Mouse (Mus musculus): Measurements from ENCODE around the gene Taco1. TPM values are rescaled to one million over a fixed set of nuclear protein-coding genes. Genes with fewer than 3 reads are reported as not detected.

Taco1 gene
- polyA plus RNA-seq (2012; rRNA removed), result 12.0 TPM in 2 replicates

DNA sequence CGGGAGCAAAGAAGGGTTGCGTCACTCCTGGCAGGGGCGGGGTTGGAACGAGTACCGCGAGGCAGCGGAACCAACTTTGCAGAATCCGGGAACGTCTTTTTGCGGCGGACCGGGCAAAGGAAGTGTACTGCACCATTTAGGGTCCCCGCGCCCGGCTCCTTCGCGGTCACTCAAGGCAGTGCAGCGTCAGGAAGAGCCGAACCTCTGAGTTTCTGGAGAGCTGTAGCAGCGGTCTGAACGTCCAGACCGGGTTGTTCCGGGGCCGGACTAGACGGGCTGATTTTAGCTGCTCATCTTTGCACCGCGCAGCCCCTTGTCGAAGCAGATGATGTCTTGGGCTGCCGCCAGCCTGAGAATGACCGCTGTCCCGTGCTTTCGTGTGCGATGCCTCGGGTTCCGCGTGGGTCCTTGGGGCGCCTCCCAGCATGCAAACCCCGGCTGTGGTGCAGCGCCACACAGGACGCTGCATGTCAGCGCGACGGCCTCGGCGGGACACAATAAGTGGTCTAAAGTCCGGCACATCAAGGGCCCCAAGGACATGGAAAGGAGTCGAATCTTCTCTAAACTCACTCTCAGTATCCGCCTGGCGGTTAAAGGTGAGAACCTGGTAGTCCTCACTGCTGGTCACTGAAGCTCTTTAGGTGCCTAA is at the start of gene Taco1:
Gene Taco1, plus strand, starts transcription at position 139 of the 649 bp plus-strand sequence.

DNA sequence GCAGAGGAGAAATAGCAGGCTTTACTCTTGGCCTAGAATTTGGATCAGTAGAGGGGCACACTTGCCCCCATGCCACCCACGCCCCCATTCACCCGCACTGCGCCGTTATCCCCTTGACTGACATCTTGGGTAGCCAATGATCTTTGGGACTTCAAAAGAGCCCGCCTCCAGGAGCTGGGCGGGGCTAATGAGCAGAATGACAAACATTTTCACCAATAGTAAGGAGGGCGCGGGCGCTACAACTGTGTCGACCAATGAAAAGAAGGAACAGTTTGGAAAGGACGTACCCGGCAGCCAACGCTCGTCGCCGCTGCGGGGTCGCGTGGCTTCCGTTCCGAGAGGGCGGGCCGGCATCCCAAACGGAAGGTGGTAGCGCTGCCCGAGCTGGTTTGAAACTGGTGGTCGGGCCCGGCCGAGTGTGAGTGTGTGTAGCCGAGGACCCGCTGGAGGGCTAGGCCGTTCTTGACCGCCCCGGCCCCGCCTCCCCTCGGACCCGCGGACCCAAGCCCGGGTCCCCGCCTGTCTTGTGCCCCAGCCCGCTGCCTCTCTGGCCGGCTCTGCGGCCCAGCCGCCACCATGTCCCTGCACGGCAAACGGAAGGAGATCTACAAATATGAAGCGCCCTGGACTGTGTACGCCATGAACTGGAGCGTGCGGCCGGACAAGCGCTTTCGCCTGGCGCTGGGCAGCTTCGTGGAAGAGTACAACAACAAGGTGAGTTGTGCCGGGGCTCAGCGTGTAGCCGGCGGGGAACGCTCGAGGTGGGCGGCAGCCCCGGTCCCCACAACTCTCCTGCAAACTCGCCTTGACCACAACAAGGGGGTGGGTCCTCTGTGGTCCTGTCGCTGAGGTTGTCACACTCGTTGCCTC is 29.1 kb upstream of the Taco1 start, which contains the start of gene Dcaf7:
Gene Dcaf7, plus strand, starts transcription at position 325 of the 870 bp plus-strand sequence.

GRCm38 (mm10) chr11:106083708-106084701 is 18.1 kb downstream of the Taco1 start, which contains the start of gene Map3k3:
TSS of gene Map3k3 (plus strand) at chr11:106084613.

Other genes starting within 250 kb of the Taco1 start
- gene Cyb561, start 112.7 kb upstream of the Taco1 start, polyA plus RNA-seq (2012; rRNA removed), result 91.1 and 104 TPM in 2 replicates
- gene Ace, start 98.1 kb upstream of the Taco1 start, polyA plus RNA-seq (2012; rRNA removed), result 34.4 and 39.0 TPM in 2 replicates
- gene Ace3, start 71.4 kb upstream of the Taco1 start, polyA plus RNA-seq (2012; rRNA removed), result 0.05 and 0.19 TPM in 2 replicates
- gene Kcnh6, start 57.9 kb upstream of the Taco1 start, polyA plus RNA-seq (2012; rRNA removed), result 5.2 and 6.7 TPM in 2 replicates
- 32.8 and 33.2 TPM in 2 replicates for gene Dcaf7, start 29.2 kb upstream of the Taco1 start, polyA plus RNA-seq (2012; rRNA removed)
- 21.0 and 21.6 TPM in 2 replicates for gene Map3k3, start 18.6 kb downstream of the Taco1 start, polyA plus RNA-seq (2012; rRNA removed)
- gene Gm10840, start 94.8 kb downstream of the Taco1 start, polyA plus RNA-seq (2012; rRNA removed), result not detected in 2 replicates
- 11.2 and 13.0 TPM in 2 replicates for gene Limd2, start 94.8 kb downstream of the Taco1 start, polyA plus RNA-seq (2012; rRNA removed)
- gene Strada, start 136.1 kb downstream of the Taco1 start, polyA plus RNA-seq (2012; rRNA removed), result 12.8 and 14.7 TPM in 2 replicates
- gene Ccdc47, start 150.3 kb downstream of the Taco1 start, polyA plus RNA-seq (2012; rRNA removed), result 6.0 and 7.3 TPM in 2 replicates
- gene Ddx42, start 150.9 kb downstream of the Taco1 start, polyA plus RNA-seq (2012; rRNA removed), result 5.9 and 8.1 TPM in 2 replicates
- gene Ftsj3, start 190.0 kb downstream of the Taco1 start, polyA plus RNA-seq (2012; rRNA removed), result 7.0 and 8.9 TPM in 2 replicates
- gene Psmc5, start 190.1 kb downstream of the Taco1 start, polyA plus RNA-seq (2012; rRNA removed), result 24.4 and 25.3 TPM in 2 replicates
- 101 and 104 TPM in 2 replicates for gene Smarcd2, start 206.9 kb downstream of the Taco1 start, polyA plus RNA-seq (2012; rRNA removed)
- not detected in 2 replicates for gene Tcam1, start 210.6 kb downstream of the Taco1 start, polyA plus RNA-seq (2012; rRNA removed)
- not detected in 2 replicates for gene Gh, start 235.8 kb downstream of the Taco1 start, polyA plus RNA-seq (2012; rRNA removed)
- 8.5 and 12.4 TPM in 2 replicates for gene Cd79b, start 248.7 kb downstream of the Taco1 start, polyA plus RNA-seq (2012; rRNA removed)